Mouse (Mus musculus): Measurements from ENCODE around the gene Ptpn11. TPM values are rescaled to one million over a fixed set of nuclear protein-coding genes. Genes with fewer than 3 reads are reported as not detected.

Gene Ptpn11
- polyA plus RNA-seq, 1 experiment from 2014 or later: 23.3 TPM

GRCm38 (mm10) chr5:121082605-121083004 lies 108.6 kb downstream of the Ptpn11 start:
- Histone ChIP-seq H3K4me1 (ENCODE audit: control insufficient read depth, insufficient read depth, low read length) (no peaks in the 10 kb centered on the region), H3K9ac (ENCODE audit: low read length) (no peak overlapping the region), H3K36me3 (ENCODE audit: control insufficient read depth, insufficient read depth, low read length) (no peaks in the 10 kb centered on the region), H3K4me3 (ENCODE audit: low read depth, low read length) (no peak overlapping the region), H3K27ac (ENCODE audit: low read depth, low read length) (no peak overlapping the region), H3K9me3 (ENCODE audit: control insufficient read depth, low read length) (no peaks in the 10 kb centered on the region), H3K4me2 (ENCODE audit: low read depth) (no peak overlapping the region), H3K27me3 (ENCODE audit: control insufficient read depth, insufficient read depth, low read length) (no peaks in the 10 kb centered on the region)
- ATAC-seq (ENCODE audit: insufficient read depth, low FRiP score, low TSS enrichment) (no peak), DNase-seq (ENCODE audit: low spot score) (no peak)
- 92% methylated on average over 7 of the region's 7 CpGs for WGBS

DNA sequence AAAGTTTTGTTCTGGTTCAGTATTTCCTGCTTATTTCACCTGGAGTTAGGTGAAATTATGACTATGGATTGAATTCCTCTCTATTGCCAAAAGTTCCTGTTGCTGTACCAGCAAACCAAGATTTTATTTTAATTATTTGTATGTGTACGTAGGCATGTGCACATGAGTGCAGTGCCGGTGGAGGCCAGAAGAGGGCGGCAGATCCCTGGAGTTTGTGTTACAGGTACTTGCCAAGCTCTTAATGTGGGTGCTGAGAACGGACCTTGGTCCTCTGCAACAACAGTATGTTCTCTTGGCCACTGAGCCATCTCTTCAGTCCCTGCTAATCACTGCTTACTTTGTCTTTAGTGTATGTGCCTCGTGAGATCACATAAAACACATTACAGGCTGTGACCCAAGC lies 109.4 kb downstream of the Ptpn11 start:
- Histone ChIP-seq H3K4me2 (ENCODE audit: low read depth) (no peak overlapping the region), H3K9me3 (ENCODE audit: control insufficient read depth, low read length) (no peaks in the 10 kb centered on the region), H3K9ac (ENCODE audit: low read length) (no peak overlapping the region), H3K4me3 (ENCODE audit: low read depth, low read length) (no peak overlapping the region), H3K36me3 (ENCODE audit: control insufficient read depth, insufficient read depth, low read length) (no peaks in the 10 kb centered on the region), H3K27ac (ENCODE audit: low read depth, low read length) (no peak overlapping the region), H3K27me3 (ENCODE audit: control insufficient read depth, insufficient read depth, low read length) (no peaks in the 10 kb centered on the region), H3K4me1 (ENCODE audit: control insufficient read depth, insufficient read depth, low read length) (no peaks in the 10 kb centered on the region)
- WGBS: 77% methylated on average over 5 of the region's 5 CpGs
- ATAC-seq (ENCODE audit: insufficient read depth, low FRiP score, low TSS enrichment) (no peak), DNase-seq (ENCODE audit: low spot score) (no peak)

Other genes with a start within 250 kb of the Ptpn11 start
- gene Rph3a, start 181.3 kb downstream of the Ptpn11 start, polyA plus RNA-seq (2014; fragmentation: Nextera tagmentation; extraction: Ambion mirVana): 0.99 and 1.5 TPM in 2 replicates
- 598 and 627 TPM in 2 replicates for gene Rpl6, start 13.1 kb upstream of the Ptpn11 start, polyA plus RNA-seq (2014; fragmentation: Nextera tagmentation; extraction: Ambion mirVana)
- gene Hectd4, start 28.8 kb upstream of the Ptpn11 start, polyA plus RNA-seq (2014; fragmentation: Nextera tagmentation; extraction: Ambion mirVana): 11.7 and 12.5 TPM in 2 replicates
- gene Trafd1, start 194.2 kb upstream of the Ptpn11 start, polyA plus RNA-seq (2014; fragmentation: Nextera tagmentation; extraction: Ambion mirVana): 86.9 and 94.6 TPM in 2 replicates
- 48.1 and 57.0 TPM in 2 replicates for gene Naa25, start 206.5 kb upstream of the Ptpn11 start, polyA plus RNA-seq (2014; fragmentation: Nextera tagmentation; extraction: Ambion mirVana)

Data from neural tube, embryonic 11.5 days (tissue).